Mouse (Mus musculus) erythroblast, adult 5-6 weeks (primary cell): ENCODE measurements around the gene Olfr1164. TPM values are rescaled to one million over a fixed set of nuclear protein-coding genes. Genes with fewer than 3 reads are reported as not detected.

Experiments used
- ATAC-seq: replicated peaks from 2 replicates; pipeline ENCODE4 v1.8.0; 2016; ENCODE audit warnings: moderate number of reproducible peaks, mild to moderate bottlenecking, moderate TSS enrichment, inconsistent platforms; ENCODE audit not compliant: poor library complexity, low FRiP score, severe bottlenecking
- total RNA-seq, 2 experiments: library from RNA; stranded (forward) in 1 of 2; stranded (reverse) in 1 of 2; fragments of 150-400 nt in 1 of 2; fragments of 200-764, 138-1000 nt in 1 of 2; gene quantifications; 2 replicates each; pipeline versions ENCODE4 v1.2.3 to v1.2.4; 2015 to 2017; ENCODE audit warnings: low replicate concordance in 2 of 2

The Olfr1164 gene
- total RNA-seq (2015; ENCODE audit: low replicate concordance) (not detected in 2 replicates), total RNA-seq (2017; ENCODE audit: low replicate concordance) (not detected in 2 replicates)

GRCm38 (mm10) chr2:88093866-88094265, at the start of gene Olfr1164:
Gene Olfr1164, minus strand, starts transcription at chr2:88093966.
- ATAC-seq = no peak

DNA sequence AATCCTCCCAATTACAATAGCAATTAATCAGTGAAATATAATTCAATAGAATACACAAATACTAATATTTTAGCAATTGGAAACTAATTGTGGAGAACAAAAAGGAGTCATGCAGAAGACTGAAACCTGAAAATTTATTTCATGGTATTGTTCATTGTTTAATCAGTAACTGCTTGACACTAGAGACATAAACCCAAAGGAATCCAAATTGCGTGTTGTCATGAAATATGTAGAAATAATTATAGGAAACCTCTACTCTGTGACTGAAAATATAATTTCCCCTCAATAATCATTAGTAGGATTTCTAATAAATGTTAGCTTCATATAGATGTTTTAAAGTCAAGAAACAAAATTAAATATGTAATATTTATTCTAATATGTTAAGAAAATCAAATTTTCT, 34.4 kb upstream of the Olfr1164 start, which contains the start of gene Olfr1166:
Olfr1166 (minus strand) TSS at position 101 of the 400 bp plus-strand sequence.
- no peak for ATAC-seq

- ATAC-seq = no peak
Measured at GRCm38 (mm10) chr2:88071730-88072129, 22.0 kb downstream of the Olfr1164 start, which contains the start of gene Olfr1163. Gene Olfr1163, minus strand, starts transcription at chr2:88071830.

- ATAC-seq = no peak
Measured at GRCm38 (mm10) chr2:88063587-88063986, 30.2 kb downstream of the Olfr1164 start.

DNA sequence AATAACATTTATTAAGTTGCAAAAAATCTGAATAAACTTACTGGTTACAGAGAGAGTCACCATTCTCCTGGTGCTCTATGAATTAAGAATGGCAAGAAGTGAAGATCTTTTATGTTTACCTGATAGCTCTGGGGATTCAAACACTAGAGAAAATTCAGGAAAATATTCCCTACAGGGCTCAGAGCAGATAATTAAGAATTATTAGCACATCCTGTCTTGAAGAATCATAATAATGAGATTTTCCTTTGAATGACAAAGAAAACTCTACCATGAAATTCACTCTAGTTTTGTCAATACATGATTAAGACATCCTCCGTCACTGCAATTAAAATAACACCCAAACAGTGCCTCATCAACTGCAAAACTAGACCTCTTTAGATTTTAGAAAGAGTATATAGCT, 42.7 kb downstream of the Olfr1164 start, which contains the start of gene Olfr1162:
Olfr1162 (minus strand) TSS at position 101 of the 400 bp plus-strand sequence.
- ATAC-seq = no peak

Other genes starting within 250 kb of the Olfr1164 start
- not detected in 2 replicates for gene Olfr1150-ps1, start 250.0 kb downstream of the Olfr1164 start, total RNA-seq (2015; ENCODE audit: low replicate concordance)
- 0.09 TPM in 1 of 2 replicates, not detected in the other for gene Olfr1150-ps1, start 250.0 kb downstream of the Olfr1164 start, total RNA-seq (2017; ENCODE audit: low replicate concordance)
- not detected in 2 replicates for gene Olfr1151, start 238.1 kb downstream of the Olfr1164 start, total RNA-seq (2015; ENCODE audit: low replicate concordance)
- 0.56 TPM in 1 of 2 replicates, not detected in the other for gene Olfr1151, start 238.1 kb downstream of the Olfr1164 start, total RNA-seq (2017; ENCODE audit: low replicate concordance)
- gene Olfr1152, start 227.5 kb downstream of the Olfr1164 start, total RNA-seq (2015; ENCODE audit: low replicate concordance) = not detected in 2 replicates
- gene Olfr1152, start 227.5 kb downstream of the Olfr1164 start, total RNA-seq (2017; ENCODE audit: low replicate concordance) = not detected in 2 replicates
- gene Olfr1153, start 199.0 kb downstream of the Olfr1164 start, total RNA-seq (2015; ENCODE audit: low replicate concordance) = not detected in 2 replicates
- not detected in 2 replicates for gene Olfr1153, start 199.0 kb downstream of the Olfr1164 start, total RNA-seq (2017; ENCODE audit: low replicate concordance)
- not detected in 2 replicates for gene Olfr1154, start 188.8 kb downstream of the Olfr1164 start, total RNA-seq (2015; ENCODE audit: low replicate concordance)
- gene Olfr1154, start 188.8 kb downstream of the Olfr1164 start, total RNA-seq (2017; ENCODE audit: low replicate concordance) = not detected in 2 replicates
- gene Olfr1155, start 148.8 kb downstream of the Olfr1164 start, total RNA-seq (2015; ENCODE audit: low replicate concordance) = not detected in 2 replicates
- not detected in 2 replicates for gene Olfr1155, start 148.8 kb downstream of the Olfr1164 start, total RNA-seq (2017; ENCODE audit: low replicate concordance)
- not detected in 2 replicates for gene Olfr1156, start 140.9 kb downstream of the Olfr1164 start, total RNA-seq (2015; ENCODE audit: low replicate concordance)
- gene Olfr1156, start 140.9 kb downstream of the Olfr1164 start, total RNA-seq (2017; ENCODE audit: low replicate concordance) = not detected in 2 replicates
- not detected in 2 replicates for gene Olfr1157, start 125.7 kb downstream of the Olfr1164 start, total RNA-seq (2015; ENCODE audit: low replicate concordance)
- not detected in 2 replicates for gene Olfr1157, start 125.7 kb downstream of the Olfr1164 start, total RNA-seq (2017; ENCODE audit: low replicate concordance)
- not detected in 2 replicates for gene Olfr74, start 119.3 kb downstream of the Olfr1164 start, total RNA-seq (2015; ENCODE audit: low replicate concordance)
- gene Olfr74, start 119.3 kb downstream of the Olfr1164 start, total RNA-seq (2017; ENCODE audit: low replicate concordance) = not detected in 2 replicates
- not detected in 2 replicates for gene Olfr1158, start 103.9 kb downstream of the Olfr1164 start, total RNA-seq (2015; ENCODE audit: low replicate concordance)
- gene Olfr1158, start 103.9 kb downstream of the Olfr1164 start, total RNA-seq (2017; ENCODE audit: low replicate concordance) = not detected in 2 replicates
- gene Olfr1160, start 85.7 kb downstream of the Olfr1164 start, total RNA-seq (2015; ENCODE audit: low replicate concordance) = not detected in 2 replicates
- gene Olfr1160, start 85.7 kb downstream of the Olfr1164 start, total RNA-seq (2017; ENCODE audit: low replicate concordance) = 0.28 TPM in 1 of 2 replicates, not detected in the other
- gene Olfr1161, start 71.2 kb downstream of the Olfr1164 start, total RNA-seq (2015; ENCODE audit: low replicate concordance) = not detected in 2 replicates
- gene Olfr1161, start 71.2 kb downstream of the Olfr1164 start, total RNA-seq (2017; ENCODE audit: low replicate concordance) = not detected in 2 replicates
- gene Olfr73, start 56.3 kb downstream of the Olfr1164 start, total RNA-seq (2015; ENCODE audit: low replicate concordance) = not detected in 2 replicates
- gene Olfr73, start 56.3 kb downstream of the Olfr1164 start, total RNA-seq (2017; ENCODE audit: low replicate concordance) = not detected in 2 replicates
- gene Olfr1162, start 42.8 kb downstream of the Olfr1164 start, total RNA-seq (2015; ENCODE audit: low replicate concordance) = not detected in 2 replicates
- gene Olfr1162, start 42.8 kb downstream of the Olfr1164 start, total RNA-seq (2017; ENCODE audit: low replicate concordance) = not detected in 2 replicates
- gene Olfr1163, start 22.1 kb downstream of the Olfr1164 start, total RNA-seq (2015; ENCODE audit: low replicate concordance) = not detected in 2 replicates
- not detected in 2 replicates for gene Olfr1163, start 22.1 kb downstream of the Olfr1164 start, total RNA-seq (2017; ENCODE audit: low replicate concordance)
- not detected in 2 replicates for gene Olfr1166, start 34.3 kb upstream of the Olfr1164 start, total RNA-seq (2015; ENCODE audit: low replicate concordance)
- gene Olfr1166, start 34.3 kb upstream of the Olfr1164 start, total RNA-seq (2017; ENCODE audit: low replicate concordance) = not detected in 2 replicates
- gene Olfr1167, start 61.2 kb upstream of the Olfr1164 start, total RNA-seq (2015; ENCODE audit: low replicate concordance) = not detected in 2 replicates
- gene Olfr1167, start 61.2 kb upstream of the Olfr1164 start, total RNA-seq (2017; ENCODE audit: low replicate concordance) = not detected in 2 replicates
- not detected in 2 replicates for gene Olfr1168, start 87.9 kb upstream of the Olfr1164 start, total RNA-seq (2015; ENCODE audit: low replicate concordance)
- gene Olfr1168, start 87.9 kb upstream of the Olfr1164 start, total RNA-seq (2017; ENCODE audit: low replicate concordance) = not detected in 2 replicates
- gene Olfr1170, start 134.4 kb upstream of the Olfr1164 start, total RNA-seq (2015; ENCODE audit: low replicate concordance) = not detected in 2 replicates
- not detected in 2 replicates for gene Olfr1170, start 134.4 kb upstream of the Olfr1164 start, total RNA-seq (2017; ENCODE audit: low replicate concordance)
- not detected in 2 replicates for gene Olfr1173, start 185.9 kb upstream of the Olfr1164 start, total RNA-seq (2015; ENCODE audit: low replicate concordance)
- not detected in 2 replicates for gene Olfr1173, start 185.9 kb upstream of the Olfr1164 start, total RNA-seq (2017; ENCODE audit: low replicate concordance)
- 0.96 TPM in 1 of 2 replicates, not detected in the other for gene Olfr1174-ps, start 221.2 kb upstream of the Olfr1164 start, total RNA-seq (2015; ENCODE audit: low replicate concordance)
- gene Olfr1174-ps, start 221.2 kb upstream of the Olfr1164 start, total RNA-seq (2017; ENCODE audit: low replicate concordance) = not detected in 2 replicates
- not detected in 2 replicates for gene Olfr1175-ps, start 233.2 kb upstream of the Olfr1164 start, total RNA-seq (2015; ENCODE audit: low replicate concordance)
- gene Olfr1175-ps, start 233.2 kb upstream of the Olfr1164 start, total RNA-seq (2017; ENCODE audit: low replicate concordance) = not detected in 2 replicates
- not detected in 2 replicates for gene Olfr1176, start 242.8 kb upstream of the Olfr1164 start, total RNA-seq (2015; ENCODE audit: low replicate concordance)
- not detected in 2 replicates for gene Olfr1176, start 242.8 kb upstream of the Olfr1164 start, total RNA-seq (2017; ENCODE audit: low replicate concordance)